8 mouse cellular contexts compared by ENCODE assay signal in genomic region chr2:118662902-118663803, GRCm38 (mm10). TPM values are rescaled to one million over a fixed set of nuclear protein-coding genes. Genes with fewer than 3 reads are reported as not detected.
DNase-seq lines count a peak whose midpoint lies in the region; ATAC-seq and TF ChIP-seq lines count a peak whose summit lies in the region.

Pak6 (plus strand) TSS chr2:118663303.

- no peaks in the 10 kb centered on the region for H3K9me3 ChIP-seq in lung, embryonic 14.5 days (ENCODE audit: low read depth, low read length)
- H3K9me3 ChIP-seq in forebrain, embryonic 13.5 days (replicated peaks): no peaks in the 10 kb centered on the region
- no peaks in the 10 kb centered on the region for H3K9me3 ChIP-seq in limb, embryonic 15.5 days

- TF ChIP-seq CTCF in lung, embryonic 14.5 days (IDR thresholded peaks at IDR 0.05; ENCODE audit: low read depth): no peak

- peak within 1 kb of the TSS; percentile 73 for H3K4me2 ChIP-seq in lung, embryonic 14.5 days
- H3K4me2 ChIP-seq in forebrain, embryonic 13.5 days: peak within 1 kb of the TSS; percentile 85
- peak within 1 kb of the TSS; percentile 87 for H3K4me2 ChIP-seq in limb, embryonic 15.5 days

- H3K9ac ChIP-seq in lung, embryonic 14.5 days: peak within 1 kb of the TSS; percentile 43; the same call in 1 of the 2 replicates
- peak within 1 kb of the TSS; percentile 71 for H3K9ac ChIP-seq in forebrain, embryonic 13.5 days
- peak within 1 kb of the TSS; percentile 48 for H3K9ac ChIP-seq in limb, embryonic 15.5 days

- H3K27me3 ChIP-seq in lung, embryonic 14.5 days (ENCODE audit: insufficient read depth, low read length): peaks cover 21% of the 10 kb centered on the region
- H3K27me3 ChIP-seq in forebrain, embryonic 13.5 days: peaks cover 15% of the 10 kb centered on the region
- peaks cover 8% of the 10 kb centered on the region; the same call in 1 of the 2 replicates for H3K27me3 ChIP-seq in limb, embryonic 15.5 days

- peaks cover 9% of the 10 kb centered on the region; the same call in 1 of the 2 replicates for H3K4me1 ChIP-seq in lung, embryonic 14.5 days (ENCODE audit: insufficient read depth)
- peaks cover 38% of the 10 kb centered on the region for H3K4me1 ChIP-seq in forebrain, embryonic 13.5 days
- peaks cover 33% of the 10 kb centered on the region for H3K4me1 ChIP-seq in limb, embryonic 15.5 days

- H3K27ac ChIP-seq in lung, embryonic 14.5 days (ENCODE audit: low read depth): no peak within 1 kb of the TSS
- H3K27ac ChIP-seq in forebrain, embryonic 13.5 days: peak within 1 kb of the TSS; percentile 17; the same call in 1 of the 2 replicates
- peak within 1 kb of the TSS; percentile 40 for H3K27ac ChIP-seq in limb, embryonic 15.5 days

- peak; percentile 49 for DNase-seq in lung, embryonic 14.5 days
- DNase-seq in lung, postnatal 25 days (ENCODE audit: low spot score): no peak
- DNase-seq in adrenal gland, postnatal 10 days: peak; percentile 57
- DNase-seq in right cerebral cortex, adult 2 months (ENCODE audit: low spot score in 2 of 2): peak; percentile 73 to 78
- DNase-seq in Muller cell, postnatal 12 days (ENCODE audit: inconsistent ontology term): no peak

- no peaks in the 10 kb centered on the region for H3K36me3 ChIP-seq in lung, embryonic 14.5 days (ENCODE audit: insufficient read depth)
- H3K36me3 ChIP-seq in forebrain, embryonic 13.5 days (ENCODE audit: poor library complexity, severe bottlenecking): no peaks in the 10 kb centered on the region
- H3K36me3 ChIP-seq in limb, embryonic 15.5 days: no peaks in the 10 kb centered on the region

- 1% methylated on average over 37 of the region's 37 CpGs for WGBS in lung, embryonic 14.5 days
- under 1% methylated on average over 36 of the region's 37 CpGs for WGBS in forebrain, embryonic 13.5 days
- 2% methylated on average over 37 of the region's 37 CpGs for WGBS in limb, embryonic 15.5 days

- 0 out of 2 replicates have a peak, but pooled peaks have one; percentile 18 for ATAC-seq in lung, embryonic 14.5 days (ENCODE audit: insufficient read depth)
- peak; percentile 78 for ATAC-seq in forebrain, embryonic 13.5 days
- ATAC-seq in inflammation-experienced regulatory T-cells, adult 6 months: peak; percentile 11
- no peak for ATAC-seq in limb, embryonic 15.5 days (ENCODE audit: insufficient number of reproducible peaks, low FRiP score, low TSS enrichment, low read depth)

- peak within 1 kb of the TSS; percentile 40 for H3K4me3 ChIP-seq in lung, embryonic 14.5 days (ENCODE audit: low read depth, low read length)
- peak within 1 kb of the TSS; percentile 50 for H3K4me3 ChIP-seq in forebrain, embryonic 13.5 days
- peak within 1 kb of the TSS; percentile 41 for H3K4me3 ChIP-seq in limb, embryonic 15.5 days

RNA-seq across cellular contexts. Expression of gene Pak6, which starts in this region (rescaled TPM):
- polyA plus RNA-seq in lung, embryonic 14.5 days (2014; fragmentation: Nextera tagmentation; extraction: Ambion mirVana): 0.93 and 0.95 TPM in 2 replicates
- total RNA-seq in adrenal gland, postnatal 10 days (2021): 10 to 100 TPM in 1 of 2 experiments, 1 to 10 TPM in 1; 8.0 to 13.6 TPM
- polyA plus RNA-seq in forebrain, embryonic 13.5 days (2015; fragmentation: Nextera tagmentation; extraction: Ambion mirVana): 9.0 and 12.6 TPM in 2 replicates
- under 1 TPM in 2 of 3 experiments, not detected in 1; 0.15 to 0.60 TPM for polyA plus RNA-seq in inflammation-experienced regulatory T-cells, adult 6 months (2017; shearing (Covaris generic))
- polyA plus RNA-seq in limb, embryonic 15.5 days (2015; fragmentation: Nextera tagmentation; extraction: Ambion mirVana): 8.3 and 8.6 TPM in 2 replicates

Comparison
In these comparisons a context has a peak if more than half of its experiments do, and no peak if none do; other contexts are left out.
1. Peak in DNase-seq, ATAC-seq, H3K4me3 ChIP-seq, H3K9ac ChIP-seq and H3K4me2 ChIP-seq in lung, embryonic 14.5 days; RNA of the gene not detected or under 1 TPM.
2. Peak in ATAC-seq in inflammation-experienced regulatory T-cells, adult 6 months; RNA of the gene not detected or under 1 TPM.
3. DNase-seq: peak in adrenal gland, postnatal 10 days (single experiment) and right cerebral cortex, adult 2 months (2 of 2); none in lung, postnatal 25 days (single experiment) and Muller cell, postnatal 12 days (single experiment).
4. Peak in every context shown above with its lines, with median percentiles within 50 percentile points of each other: H3K4me2 ChIP-seq, H3K4me3 ChIP-seq and H3K9ac ChIP-seq.